Mouse (Mus musculus) heart, embryonic 10.5 days (tissue): ENCODE measurements around the gene Gm20431. TPM values are rescaled to one million over a fixed set of nuclear protein-coding genes. Genes with fewer than 3 reads are reported as not detected.
A peak's percentile ranks its signal among the peaks of the same experiment; 100 is the strongest.

Source experiments
- DNase-seq: peaks from one replicate; pipeline ENCODE4 v3.0.0-alpha.2; 2017; ENCODE audit warnings: low spot score
- H3K27ac ChIP-seq: fragments of 300-500 bp; sonication (generic); 2 replicates; pipeline ENCODE4 v1.5.1; 2016; ENCODE audit warnings: mild to moderate bottlenecking
- H3K27me3 ChIP-seq: fragments of 300-500 bp; sonication (generic); 2 replicates; pipeline ENCODE4 v1.6.1; 2016; ENCODE audit warnings: mild to moderate bottlenecking; ENCODE audit not compliant: poor library complexity, insufficient read depth, severe bottlenecking
- H3K36me3 ChIP-seq: fragments of 300-500 bp; sonication (generic); 2 replicates; pipeline ENCODE4 v1.6.1; 2016; ENCODE audit warnings: mild to moderate bottlenecking, moderate library complexity
- H3K4me1 ChIP-seq: fragments of 300-500 bp; sonication (generic); 2 replicates; pipeline ENCODE4 v1.6.1; 2016; ENCODE audit warnings: mild to moderate bottlenecking
- H3K4me3 ChIP-seq: fragments of 300-500 bp; sonication (generic); 2 replicates; pipeline ENCODE4 v1.5.1; 2016; ENCODE audit warnings: mild to moderate bottlenecking, moderate library complexity
- H3K9me3 ChIP-seq: fragments of 300-500 bp; sonication (generic); 2 replicates; pipeline ENCODE4 v1.6.1; 2016; ENCODE audit warnings: mild to moderate bottlenecking, moderate library complexity
- WGBS: fragments of 180-500 bp; shearing (Covaris S2); methylation state at CpG from one replicate; pipeline ENCODE4 v1.1.7; 2016; 5-methylcytosine and 5-hydroxymethylcytosine counted together
- microRNA-seq: library from miRNA; unstranded; fragments of <30 nt; microRNA quantifications from one replicate; pipeline ENCODE4, GENCODE M21; 2017
- polyA plus RNA-seq: library from polyadenylated mRNA; unstranded; fragments of >200 nt; fragmentation: Nextera tagmentation; extraction: Ambion mirVana; gene quantifications from 2 replicates; pipeline ENCODE4 v1.2.1, GENCODE M21; 2016

The Gm20431 gene
- polyA plus RNA-seq, 1 experiment from 2014 or later, result 0.36 TPM

GRCm38 (mm10) chr2:167563035-167563434, 98.3 kb downstream of the Gm20431 start:
- no peaks in the 10 kb centered on the region for H3K36me3 ChIP-seq
- no peaks in the 10 kb centered on the region for H3K9me3 ChIP-seq
- peaks cover 70% of the 10 kb centered on the region for H3K4me1 ChIP-seq
- no peak overlapping the region for H3K4me3 ChIP-seq
- DNase-seq, result no peak
- H3K27me3 ChIP-seq, result peaks cover 40% of the 10 kb centered on the region
- 60% methylated on average over 5 of the region's 5 CpGs for WGBS
- H3K27ac ChIP-seq, result peak overlapping the region; percentile 76

GRCm38 (mm10) chr2:167562101-167562500, 99.2 kb downstream of the Gm20431 start:
- H3K27ac ChIP-seq, result peak overlapping the region; percentile 76
- DNase-seq, result no peak
- H3K4me1 ChIP-seq, result peaks cover 68% of the 10 kb centered on the region
- H3K27me3 ChIP-seq, result peaks cover 42% of the 10 kb centered on the region
- H3K9me3 ChIP-seq, result no peaks in the 10 kb centered on the region
- H3K36me3 ChIP-seq, result no peaks in the 10 kb centered on the region
- 38% methylated on average over 8 of the region's 8 CpGs for WGBS
- H3K4me3 ChIP-seq, result no peak overlapping the region

GRCm38 (mm10) chr2:167559413-167559812, 101.9 kb downstream of the Gm20431 start:
- WGBS, result 7% methylated on average over 27 of the region's 27 CpGs
- DNase-seq, result no peak
- H3K27me3 ChIP-seq, result peaks cover 42% of the 10 kb centered on the region

More at GRCm38 (mm10) chr2:167559413-167559812, 101.9 kb downstream of the Gm20431 start:
- peaks cover 57% of the 10 kb centered on the region for H3K4me1 ChIP-seq
- peak overlapping the region; percentile 86 for H3K27ac ChIP-seq
- H3K36me3 ChIP-seq, result no peaks in the 10 kb centered on the region
- peak overlapping the region; percentile 46 for H3K4me3 ChIP-seq
- no peaks in the 10 kb centered on the region for H3K9me3 ChIP-seq

Small RNA genes within 50 kb of the gene (microRNA-seq; reads per million reads assigned to microRNA genes)
- not detected for gene Gm22355

Other genes starting within 250 kb of the Gm20431 start
- gene Slc9a8, start 239.8 kb downstream of the Gm20431 start, polyA plus RNA-seq, result 23.0 and 26.0 TPM in 2 replicates
- 71.2 and 90.0 TPM in 2 replicates for gene Rnf114, start 168.9 kb downstream of the Gm20431 start, polyA plus RNA-seq
- 16.5 and 17.4 TPM in 2 replicates for gene Spata2, start 168.6 kb downstream of the Gm20431 start, polyA plus RNA-seq
- gene Snai1, start 123.3 kb downstream of the Gm20431 start, polyA plus RNA-seq, result 21.8 and 42.2 TPM in 2 replicates
- gene Ube2v1, start 29.4 kb downstream of the Gm20431 start, polyA plus RNA-seq, result 312 and 332 TPM in 2 replicates
- gene Cebpb, start 27.4 kb upstream of the Gm20431 start, polyA plus RNA-seq, result 4.2 TPM in 2 replicates
- 47.7 and 53.8 TPM in 2 replicates for gene Tmem189, start 28.3 kb upstream of the Gm20431 start, polyA plus RNA-seq